Mouse (Mus musculus) embryo, embryonic 11 days (tissue): ENCODE measurements around the gene Cd86.

Experiments
- DNase-seq: peaks from one replicate; pipeline ENCODE4 v3.0.0-alpha.2; 2015

The Cd86 gene

DNA sequence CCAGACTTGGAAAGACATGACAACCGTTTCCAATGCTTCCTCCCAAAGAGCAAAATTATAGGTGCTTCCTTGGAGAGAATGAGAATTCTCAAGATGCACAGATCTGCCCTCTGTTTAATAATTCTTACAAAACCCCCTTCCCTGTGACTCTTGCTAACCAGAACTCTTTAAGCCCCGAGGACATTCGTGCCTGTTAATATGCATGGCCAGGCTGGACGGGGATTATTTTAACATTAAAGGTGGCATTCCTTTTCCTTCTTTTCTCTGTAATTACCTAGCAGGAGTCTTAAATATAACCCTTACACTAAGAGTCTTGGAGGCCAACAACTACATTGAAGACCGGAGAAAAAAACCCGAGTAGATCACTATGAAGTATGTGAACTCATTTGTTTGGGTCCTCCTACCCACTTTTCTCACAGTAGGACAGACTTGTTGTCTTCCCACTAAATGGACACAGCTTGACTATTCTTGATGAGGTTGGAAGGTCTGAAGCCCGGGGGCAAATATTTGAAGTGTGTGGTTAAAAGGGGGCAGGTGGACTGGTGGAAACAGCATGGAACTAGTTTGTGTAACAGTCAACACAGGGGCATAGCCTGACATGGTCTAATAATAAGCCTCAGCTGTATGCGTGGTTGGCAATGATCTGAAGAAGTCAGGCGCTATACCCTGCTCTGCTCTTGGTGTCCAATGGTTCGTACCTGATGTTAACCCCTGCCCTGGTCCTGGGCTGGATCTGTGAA, 69.0 kb downstream of the Cd86 start:
- DNase-seq, result no peak

DNA sequence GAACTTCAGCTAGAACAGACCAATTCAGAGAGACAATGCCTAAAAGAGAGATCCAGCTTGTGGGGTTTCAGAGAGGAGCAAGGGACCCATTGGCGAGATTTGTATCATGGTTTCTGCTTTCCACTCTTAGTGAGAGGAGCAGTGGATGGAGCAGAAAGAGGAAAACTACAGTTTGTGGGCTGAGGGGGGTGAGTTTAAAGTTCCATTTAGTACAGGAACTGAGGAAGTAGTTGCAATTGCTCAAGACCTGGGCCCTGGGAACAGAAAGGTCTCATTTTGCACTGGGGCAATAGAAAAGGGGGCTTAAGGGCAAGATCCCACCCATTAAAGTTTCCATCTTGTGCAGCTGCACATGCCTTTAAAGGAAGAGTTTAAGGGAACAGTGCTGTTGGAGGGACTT, 76.0 kb downstream of the Cd86 start:
- DNase-seq, result no peak

DNA sequence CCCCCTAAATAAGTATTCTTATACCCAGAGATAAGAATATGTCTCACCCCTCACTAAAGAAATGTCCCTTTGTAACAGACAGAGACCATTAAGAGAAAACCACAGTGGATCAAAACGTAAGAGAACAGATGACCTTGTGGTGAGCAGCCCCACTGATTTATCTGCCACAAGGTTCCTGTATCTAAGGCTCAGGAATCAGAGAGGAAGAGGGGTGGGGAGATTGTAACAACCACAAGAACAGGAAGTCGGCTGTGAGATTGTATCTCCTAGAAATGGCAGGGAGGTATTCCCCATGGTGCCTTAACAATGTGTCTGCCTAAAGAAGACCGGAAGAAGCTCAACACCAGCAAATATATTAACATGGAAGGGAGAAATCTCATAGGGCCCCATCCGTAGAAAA, 77.9 kb downstream of the Cd86 start:
- DNase-seq, result no peak

DNA sequence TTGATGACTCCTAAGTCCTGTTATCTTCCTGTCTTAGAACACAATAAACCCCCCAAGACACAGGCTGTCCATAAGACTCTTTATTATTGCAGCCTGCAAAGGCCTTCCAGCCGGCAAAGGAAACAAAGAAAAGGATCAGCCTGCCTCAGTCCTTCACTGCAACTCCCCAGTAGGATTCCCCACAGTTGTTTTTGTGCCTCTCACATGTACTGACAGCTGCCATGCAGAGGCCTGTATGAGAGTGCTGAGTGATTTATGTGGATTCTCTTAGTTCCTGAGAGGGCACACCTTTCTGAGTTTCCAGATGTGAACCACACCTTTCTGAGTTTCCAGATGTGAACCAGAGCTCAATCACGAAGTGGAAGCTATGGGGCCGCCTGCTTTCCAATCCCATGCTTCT, 83.8 kb downstream of the Cd86 start:
- no peak for DNase-seq

- no peak for DNase-seq
These were observed 93.9 kb downstream of the Cd86 start for GRCm38 (mm10) chr16:36571942-36572341.

GRCm38 (mm10) chr16:36561386-36562338, 104.2 kb downstream of the Cd86 start, which contains the start of gene Casr:
Casr (minus strand) TSS chr16:36562141.
- peak; percentile 29 for DNase-seq

- no peak for DNase-seq
These were observed 106.3 kb downstream of the Cd86 start for GRCm38 (mm10) chr16:36559573-36559972.

DNA sequence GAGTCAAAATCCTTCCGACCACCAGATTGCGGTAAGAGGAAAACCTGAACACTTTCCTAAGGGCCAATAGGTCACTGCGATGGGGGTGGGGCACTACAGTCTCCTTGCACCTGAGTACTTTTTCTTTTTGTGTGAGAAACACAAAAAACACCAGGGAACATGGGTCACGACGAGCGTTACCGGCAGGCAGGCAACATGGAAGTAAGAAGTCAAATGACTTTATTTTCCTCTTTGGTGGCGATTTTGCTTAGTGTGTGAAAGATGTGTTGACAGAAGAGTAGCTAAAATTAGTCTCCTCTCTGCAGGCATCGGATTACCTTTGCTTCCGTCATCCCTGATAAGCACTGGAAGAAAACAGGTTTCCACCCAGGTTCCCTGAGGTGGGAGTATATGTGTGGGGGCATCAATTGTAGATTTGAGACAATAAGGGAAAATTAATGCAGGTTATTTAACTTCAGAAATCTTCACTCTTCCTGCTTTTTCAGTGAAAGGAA, 110.2 kb downstream of the Cd86 start:
- no peak for DNase-seq
